Mouse (Mus musculus): ENCODE results near the gene Clint1. TPM values are rescaled to one million over a fixed set of nuclear protein-coding genes. Genes with fewer than 3 reads are reported as not detected.

Gene Clint1
- polyA plus RNA-seq, 1 experiment from 2014 or later, result 50.5 TPM

GRCm38 (mm10) chr11:45820930-45821329, 30.9 kb upstream of the Clint1 start:
- no peaks in the 10 kb centered on the region for H3K4me1 ChIP-seq (replicated peaks)
- H3K27me3 ChIP-seq, result no peaks in the 10 kb centered on the region
- H3K9me3 ChIP-seq, result no peaks in the 10 kb centered on the region
- no peak overlapping the region for H3K27ac ChIP-seq (replicated peaks)
- no peak overlapping the region for H3K4me3 ChIP-seq
- H3K9ac ChIP-seq, result no peak overlapping the region
- no peak overlapping the region for H3K4me2 ChIP-seq
- WGBS, result 94% methylated on average over 6 of the region's 6 CpGs
- no peaks in the 10 kb centered on the region for H3K36me3 ChIP-seq
- ATAC-seq (ENCODE audit: low read depth), result no peak

DNA sequence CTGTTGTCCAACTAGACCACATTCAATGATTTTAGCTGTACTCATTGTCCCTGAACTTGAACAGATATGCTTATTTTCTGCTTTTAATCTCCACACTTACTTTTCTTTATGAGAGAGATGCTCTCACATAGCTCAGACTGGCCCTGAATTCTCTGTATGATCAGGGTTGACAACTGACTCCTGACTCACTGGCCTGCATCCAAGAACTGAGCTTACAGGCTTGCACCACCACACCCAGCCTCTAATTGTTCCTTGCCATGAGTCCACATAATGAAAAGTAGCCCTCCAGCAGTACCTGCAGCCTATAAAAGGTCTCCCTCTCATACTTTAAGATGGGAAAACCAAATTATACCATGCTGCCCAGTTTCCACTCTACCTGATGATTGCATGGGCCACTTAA, 21.7 kb upstream of the Clint1 start:
- H3K27me3 ChIP-seq, result no peaks in the 10 kb centered on the region
- no peak overlapping the region for H3K4me2 ChIP-seq
- H3K4me3 ChIP-seq, result no peak overlapping the region
- no peaks in the 10 kb centered on the region for H3K36me3 ChIP-seq
- 0 out of 2 replicates have a peak, but pooled peaks cover 4% of the 10 kb centered on the region for H3K9me3 ChIP-seq
- no peak for ATAC-seq (ENCODE audit: low read depth)
- H3K27ac ChIP-seq (replicated peaks), result no peak overlapping the region
- H3K9ac ChIP-seq, result no peak overlapping the region
- H3K4me1 ChIP-seq (replicated peaks), result no peaks in the 10 kb centered on the region

GRCm38 (mm10) chr11:45830743-45831310, 21.0 kb upstream of the Clint1 start:
- Histone ChIP-seq H3K4me1 (replicated peaks) (no peaks in the 10 kb centered on the region), H3K9me3 (0 out of 2 replicates have a peak, but pooled peaks cover 4% of the 10 kb centered on the region), H3K27me3 (no peaks in the 10 kb centered on the region), H3K36me3 (no peaks in the 10 kb centered on the region), H3K4me3 (no peak overlapping the region), H3K9ac (no peak overlapping the region), H3K27ac (replicated peaks) (no peak overlapping the region), H3K4me2 (no peak overlapping the region)
- 61% methylated on average over 9 of the region's 9 CpGs for WGBS
- ATAC-seq (ENCODE audit: low read depth), result no peak

DNA sequence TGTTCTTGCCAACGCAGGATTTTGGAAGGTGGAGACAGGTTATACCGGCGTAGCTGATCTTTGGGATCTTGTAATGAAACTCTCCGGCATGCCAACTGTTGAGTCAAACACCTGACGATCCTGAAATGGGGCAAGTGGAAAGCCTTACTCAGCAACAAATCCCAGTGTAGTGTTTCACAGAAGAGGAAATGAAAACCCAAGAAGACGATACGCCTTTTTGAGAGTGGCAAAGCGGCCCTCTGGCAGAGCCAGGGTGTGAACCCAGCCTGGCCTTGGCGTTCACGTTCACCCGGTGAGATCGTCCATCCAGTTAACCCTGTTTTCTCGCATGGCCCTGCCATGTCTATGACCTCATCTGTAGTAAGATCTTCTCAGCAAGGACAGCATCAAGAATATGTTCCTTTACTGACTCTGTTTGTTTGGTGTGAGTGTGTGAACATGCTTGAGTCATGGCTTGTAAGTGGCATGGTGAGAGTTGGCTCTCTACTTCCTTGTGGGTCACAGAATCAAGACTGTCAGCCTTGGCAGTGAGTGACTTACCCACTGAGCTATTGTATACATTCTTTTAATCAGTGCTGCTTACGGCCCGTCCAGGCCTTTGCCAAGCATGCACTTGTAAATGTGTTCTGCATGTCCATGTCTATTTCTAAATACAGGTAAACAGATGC, 20.2 kb upstream of the Clint1 start:
- Histone ChIP-seq H3K4me1 (replicated peaks) (no peaks in the 10 kb centered on the region), H3K36me3 (no peaks in the 10 kb centered on the region), H3K9me3 (0 out of 2 replicates have a peak, but pooled peaks cover 4% of the 10 kb centered on the region), H3K27me3 (no peaks in the 10 kb centered on the region), H3K4me3 (no peak overlapping the region), H3K27ac (replicated peaks) (no peak overlapping the region), H3K9ac (no peak overlapping the region), H3K4me2 (no peak overlapping the region)
- WGBS, result 87% methylated on average over 15 of the region's 15 CpGs
- no peak for ATAC-seq (ENCODE audit: low read depth)

- Histone ChIP-seq H3K9ac (no peak overlapping the region), H3K27me3 (no peaks in the 10 kb centered on the region), H3K4me2 (no peak overlapping the region), H3K27ac (replicated peaks) (no peak overlapping the region), H3K4me3 (no peak overlapping the region), H3K36me3 (no peaks in the 10 kb centered on the region), H3K4me1 (replicated peaks) (no peaks in the 10 kb centered on the region), H3K9me3 (no peaks in the 10 kb centered on the region)
- ATAC-seq (ENCODE audit: low read depth), result no peak
- WGBS, result 11% methylated on average over 4 of the region's 4 CpGs
Measured at GRCm38 (mm10) chr11:45835625-45836255, 16.1 kb upstream of the Clint1 start.

DNA sequence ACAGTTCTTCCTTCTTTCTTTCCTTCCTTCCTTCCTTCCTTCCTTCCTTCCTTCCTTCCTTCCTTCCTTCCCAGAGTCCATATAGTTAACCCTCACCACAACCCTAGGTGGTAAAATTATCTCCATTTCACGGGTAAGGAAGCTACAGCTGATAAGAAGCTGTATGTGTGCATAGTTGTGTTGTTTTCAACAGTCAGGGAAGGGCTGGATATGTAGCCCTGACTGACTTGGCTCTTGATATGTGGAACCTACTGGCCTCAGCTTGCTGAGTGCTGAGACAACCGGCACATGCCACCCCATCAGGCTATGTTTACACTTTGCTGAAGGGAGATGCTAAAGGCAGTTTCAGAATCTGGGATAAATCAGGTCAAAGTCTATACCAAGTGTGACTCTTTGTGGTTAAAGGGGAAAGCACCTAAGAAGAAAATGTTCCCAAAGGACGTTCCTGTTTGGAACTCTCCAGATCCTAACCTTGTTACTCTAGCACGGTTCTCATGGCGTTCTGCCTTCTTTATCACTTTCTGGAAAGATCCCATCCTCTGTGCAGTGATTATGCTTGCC, 14.5 kb upstream of the Clint1 start:
- no peak for ATAC-seq (ENCODE audit: low read depth)
- no peak overlapping the region for H3K4me2 ChIP-seq
- no peaks in the 10 kb centered on the region for H3K4me1 ChIP-seq (replicated peaks)
- no peak overlapping the region for H3K4me3 ChIP-seq
- H3K9ac ChIP-seq, result no peak overlapping the region
- WGBS, result 89% methylated on average over 5 of the region's 5 CpGs
- H3K9me3 ChIP-seq, result no peaks in the 10 kb centered on the region
- no peak overlapping the region for H3K27ac ChIP-seq (replicated peaks)
- H3K36me3 ChIP-seq, result no peaks in the 10 kb centered on the region
- no peaks in the 10 kb centered on the region for H3K27me3 ChIP-seq

GRCm38 (mm10) chr11:45838450-45838849, 13.4 kb upstream of the Clint1 start:
- no peaks in the 10 kb centered on the region for H3K9me3 ChIP-seq
- H3K27me3 ChIP-seq, result no peaks in the 10 kb centered on the region
- no peak overlapping the region for H3K9ac ChIP-seq
- no peak overlapping the region for H3K4me2 ChIP-seq
- no peaks in the 10 kb centered on the region for H3K4me1 ChIP-seq (replicated peaks)
- H3K27ac ChIP-seq (replicated peaks), result no peak overlapping the region
- WGBS, result 71% methylated on average over 3 of the region's 3 CpGs
- H3K4me3 ChIP-seq, result no peak overlapping the region
- no peaks in the 10 kb centered on the region for H3K36me3 ChIP-seq
- ATAC-seq (ENCODE audit: low read depth), result no peak

- H3K9me3 ChIP-seq, result no peaks in the 10 kb centered on the region
- H3K9ac ChIP-seq, result no peak overlapping the region
- ATAC-seq (ENCODE audit: low read depth), result no peak
- H3K4me1 ChIP-seq (replicated peaks), result no peaks in the 10 kb centered on the region
- no peak overlapping the region for H3K4me2 ChIP-seq
- no peak overlapping the region for H3K27ac ChIP-seq (replicated peaks)
- H3K27me3 ChIP-seq, result no peaks in the 10 kb centered on the region
- 90% methylated on average over 3 of the region's 3 CpGs for WGBS
- H3K4me3 ChIP-seq, result no peak overlapping the region
- no peaks in the 10 kb centered on the region for H3K36me3 ChIP-seq
Measured at GRCm38 (mm10) chr11:45840332-45840731, 11.5 kb upstream of the Clint1 start.

- Histone ChIP-seq H3K4me1 (replicated peaks) (no peaks in the 10 kb centered on the region; the same call in 1 of the 2 replicates), H3K9ac (0 out of 2 replicates have a peak overlapping the region, but pooled peaks have one; percentile 22), H3K4me3 (no peak overlapping the region), H3K27me3 (no peaks in the 10 kb centered on the region), H3K27ac (replicated peaks) (peak overlapping the region; percentile 28; the same call in 1 of the 2 replicates), H3K4me2 (no peak overlapping the region), H3K9me3 (no peaks in the 10 kb centered on the region), H3K36me3 (no peaks in the 10 kb centered on the region)
- WGBS, result 32% methylated on average over 3 of the region's 3 CpGs
- peak; percentile 15; the same call in 1 of the 2 replicates for ATAC-seq (ENCODE audit: low read depth)
Measured at GRCm38 (mm10) chr11:45846008-45846407, 5.8 kb upstream of the Clint1 start.

GRCm38 (mm10) chr11:45847548-45847947, 4.3 kb upstream of the Clint1 start:
- Histone ChIP-seq H3K9ac (no peak overlapping the region), H3K27me3 (no peaks in the 10 kb centered on the region), H3K27ac (replicated peaks) (no peak overlapping the region), H3K4me2 (no peak overlapping the region), H3K4me3 (no peak overlapping the region), H3K36me3 (no peaks in the 10 kb centered on the region), H3K9me3 (no peaks in the 10 kb centered on the region), H3K4me1 (replicated peaks) (peaks cover 5% of the 10 kb centered on the region)
- ATAC-seq (ENCODE audit: low read depth), result no peak
- WGBS, result 78% methylated on average over 7 of the region's 7 CpGs

- H3K9ac ChIP-seq, result no peak overlapping the region
- ATAC-seq (ENCODE audit: low read depth), result no peak
- no peaks in the 10 kb centered on the region for H3K36me3 ChIP-seq
- H3K27ac ChIP-seq (replicated peaks), result no peak overlapping the region
- H3K4me3 ChIP-seq, result no peak overlapping the region
- H3K27me3 ChIP-seq, result no peaks in the 10 kb centered on the region
- no peak overlapping the region for H3K4me2 ChIP-seq
- H3K9me3 ChIP-seq, result no peaks in the 10 kb centered on the region
- 90% methylated on average over 12 of the region's 12 CpGs for WGBS
- H3K4me1 ChIP-seq (replicated peaks), result peaks cover 12% of the 10 kb centered on the region
Measured at GRCm38 (mm10) chr11:45848253-45848652, 3.6 kb upstream of the Clint1 start.

DNA sequence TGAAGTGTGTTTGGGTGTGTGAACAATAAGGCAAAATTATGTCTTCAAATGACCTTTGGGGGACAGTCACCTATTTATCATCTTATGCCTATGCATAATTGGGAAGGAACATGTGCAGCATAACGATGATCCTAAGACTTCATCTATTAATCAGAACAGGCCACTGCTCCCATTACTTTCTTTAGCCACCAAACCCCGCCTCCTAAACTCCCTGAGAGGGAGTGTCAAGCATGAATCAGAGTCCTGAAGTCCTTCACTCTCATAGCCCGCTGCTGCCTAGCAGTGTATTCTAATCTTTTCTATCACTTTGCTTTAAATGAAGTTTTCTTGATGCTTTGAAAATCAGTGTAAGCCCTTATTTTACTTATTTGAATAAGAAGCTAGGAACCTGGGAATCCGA, 2.6 kb upstream of the Clint1 start:
- Histone ChIP-seq H3K9me3 (no peaks in the 10 kb centered on the region), H3K4me2 (no peak overlapping the region), H3K9ac (no peak overlapping the region), H3K4me1 (replicated peaks) (peaks cover 21% of the 10 kb centered on the region), H3K27ac (replicated peaks) (no peak overlapping the region), H3K4me3 (no peak overlapping the region), H3K27me3 (no peaks in the 10 kb centered on the region), H3K36me3 (peaks cover 4% of the 10 kb centered on the region; the same call in 1 of the 2 replicates)
- WGBS, result 83% methylated on average over 4 of the region's 4 CpGs
- no peak for ATAC-seq (ENCODE audit: low read depth)

Data from neural tube, embryonic 13.5 days (tissue).